Mouse (Mus musculus) stomach, postnatal 0 days (tissue): ENCODE measurements around the gene Psmc6.

Source experiments
- CTCF ChIP-seq: IDR thresholded peaks from 2 replicates; pipeline ENCODE4 v1.5.1; 2016; ENCODE audit warnings: antibody characterized with exemption, low read depth, mild to moderate bottlenecking, moderate library complexity
- EP300 ChIP-seq: optimal IDR thresholded peaks from 2 replicates; pipeline ENCODE3; 2016; ENCODE audit warnings: antibody characterized with exemption

- TF ChIP-seq EP300: no peak
- TF ChIP-seq CTCF: peak; percentile 19; the same call in 1 of the 2 replicates
Measured at GRCm38 (mm10) chr14:45350931-45351859, 21.6 kb downstream of the Psmc6 start, which contains the start of gene Styx.
